Mouse (Mus musculus) lung, postnatal 0 days (tissue): Measurements from ENCODE around the gene Ptpru.

Experiments used
- CTCF ChIP-seq: IDR thresholded peaks from 2 replicates; pipeline ENCODE4 v1.5.1; 2016; ENCODE audit warnings: antibody characterized with exemption, mild to moderate bottlenecking
- EP300 ChIP-seq: IDR thresholded peaks from 2 replicates; pipeline ENCODE4 v1.6.1; 2016; ENCODE audit warnings: antibody characterized with exemption, mild to moderate bottlenecking, control low read depth

GRCm38 (mm10) chr4:131832759-131833407 is 5.2 kb downstream of the Ptpru start:
- TF ChIP-seq CTCF = no peak
- no peak for TF ChIP-seq EP300
